ENCODE assay signal across 8 mouse cellular contexts in the genomic region with DNA sequence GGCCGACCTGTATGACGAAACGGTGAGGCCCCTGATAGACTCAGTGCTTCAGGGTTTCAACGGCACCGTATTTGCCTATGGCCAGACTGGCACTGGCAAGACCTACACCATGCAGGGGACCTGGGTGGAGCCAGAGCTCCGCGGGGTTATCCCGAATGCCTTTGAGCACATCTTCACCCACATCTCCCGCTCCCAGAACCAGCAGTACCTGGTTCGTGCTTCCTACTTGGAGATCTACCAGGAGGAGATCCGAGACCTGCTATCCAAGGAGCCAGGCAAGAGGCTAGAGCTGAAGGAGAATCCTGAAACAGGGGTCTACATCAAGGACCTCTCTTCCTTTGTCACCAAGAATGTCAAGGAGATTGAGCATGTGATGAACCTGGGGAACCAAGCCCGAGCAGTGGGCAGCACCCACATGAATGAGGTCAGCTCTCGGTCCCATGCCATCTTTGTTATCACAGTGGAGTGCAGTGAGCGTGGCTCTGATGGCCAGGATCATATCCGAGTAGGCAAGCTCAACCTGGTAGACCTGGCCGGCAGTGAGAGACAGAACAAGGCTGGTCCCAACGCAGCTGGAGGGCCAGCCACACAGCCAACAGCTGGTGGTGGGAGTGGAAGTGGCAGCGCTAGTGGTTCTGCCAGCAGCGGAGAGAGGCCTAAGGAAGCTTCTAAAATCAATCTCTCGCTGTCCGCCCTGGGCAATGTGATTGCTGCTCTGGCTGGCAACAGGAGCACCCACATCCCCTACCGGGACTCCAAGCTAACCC. TPM values are rescaled to one million over a fixed set of nuclear protein-coding genes. Genes with fewer than 3 reads are reported as not detected.
DNase-seq lines count a peak whose midpoint lies in the region; ATAC-seq and TF ChIP-seq lines count a peak whose summit lies in the region.

No protein-coding gene starts in this region.

- peak; percentile 57 for DNase-seq in cerebellum, adult 11-12 months
- no peak for DNase-seq in cerebellum, postnatal 4 days (ENCODE audit: low spot score in 2 of 2)
- no peak for DNase-seq in lung, postnatal 14 days
- no peak for DNase-seq in urinary bladder, postnatal 4 days (ENCODE audit: low spot score in 2 of 2)

- peak overlapping the region; percentile 68 for H3K9ac ChIP-seq in lung, embryonic 15.5 days
- peak overlapping the region; percentile 83 for H3K9ac ChIP-seq in limb, embryonic 12.5 days (replicated peaks)

- 61% methylated on average over 22 of the region's 22 CpGs for WGBS in lung, embryonic 15.5 days
- 64% methylated on average over 22 of the region's 22 CpGs for WGBS in limb, embryonic 12.5 days
- 72% methylated on average over 22 of the region's 22 CpGs for WGBS in small intestine, adult 2 months

- peaks cover 9% of the 10 kb centered on the region; the same call in 1 of the 2 replicates for H3K36me3 ChIP-seq in lung, embryonic 15.5 days
- peaks cover 25% of the 10 kb centered on the region for H3K36me3 ChIP-seq in limb, embryonic 12.5 days
- no peaks in the 10 kb centered on the region for H3K36me3 ChIP-seq in small intestine, adult 2 months (ENCODE audit: control insufficient read depth, insufficient read depth, low read length)

- H3K27me3 ChIP-seq in lung, embryonic 15.5 days, result no peaks in the 10 kb centered on the region
- H3K27me3 ChIP-seq in limb, embryonic 12.5 days, result no peaks in the 10 kb centered on the region
- peaks cover 6% of the 10 kb centered on the region; the same call in 1 of the 2 replicates for H3K27me3 ChIP-seq in small intestine, adult 2 months (ENCODE audit: control insufficient read depth, insufficient read depth, low read length)

- TF ChIP-seq CTCF in small intestine, adult 2 months (IDR thresholded peaks at IDR 0.05; ENCODE audit: extremely low read depth, insufficient read length, insufficient replicate concordance, low read depth, low read length), result no peak

- H3K4me1 ChIP-seq in lung, embryonic 15.5 days, result peaks cover 47% of the 10 kb centered on the region
- H3K4me1 ChIP-seq in limb, embryonic 12.5 days (replicated peaks), result peaks cover 32% of the 10 kb centered on the region
- H3K4me1 ChIP-seq in small intestine, adult 2 months (ENCODE audit: control insufficient read depth, insufficient read depth, insufficient read length, low read length), result peaks cover 6% of the 10 kb centered on the region

- H3K4me2 ChIP-seq in lung, embryonic 15.5 days, result peak overlapping the region; percentile 94
- H3K4me2 ChIP-seq in limb, embryonic 12.5 days, result peak overlapping the region; percentile 84

- H3K27ac ChIP-seq in lung, embryonic 15.5 days, result no peak overlapping the region
- H3K27ac ChIP-seq in limb, embryonic 12.5 days, result no peak overlapping the region
- no peak overlapping the region for H3K27ac ChIP-seq in small intestine, adult 2 months (ENCODE audit: insufficient read depth, low read depth, low read length)

- H3K9me3 ChIP-seq in lung, embryonic 15.5 days, result no peaks in the 10 kb centered on the region
- 0 out of 2 replicates have a peak, but pooled peaks cover 12% of the 10 kb centered on the region for H3K9me3 ChIP-seq in limb, embryonic 12.5 days

- 0 out of 2 replicates have a peak, but pooled peaks have one; percentile 6 for ATAC-seq in lung, embryonic 15.5 days (ENCODE audit: borderline replicate concordance, extremely low read depth, low FRiP score, low TSS enrichment)
- no peak for ATAC-seq in limb, embryonic 12.5 days (ENCODE audit: insufficient number of reproducible peaks, insufficient read depth, low FRiP score, low TSS enrichment, low read depth)
- no peak for ATAC-seq in CD4-positive, CD25-positive, alpha-beta regulatory T cell, adult 4 months

- no peak for TF ChIP-seq POLR2A in small intestine, adult 2 months (IDR thresholded peaks at IDR 0.05; ENCODE audit: low read depth, low read length)

- H3K4me3 ChIP-seq in lung, embryonic 15.5 days, result peak overlapping the region; percentile 77
- peak overlapping the region; percentile 57 for H3K4me3 ChIP-seq in limb, embryonic 12.5 days (replicated peaks)
- peak overlapping the region; percentile 86; the same call in 1 of the 2 replicates for H3K4me3 ChIP-seq in small intestine, adult 2 months (ENCODE audit: low read depth, low read length)

RNA-seq across cellular contexts. Expression of a gene that starts 1.4 kb away (rescaled TPM):
- polyA plus RNA-seq in lung, embryonic 15.5 days (2015; fragmentation: Nextera tagmentation; extraction: Ambion mirVana), result 11.8 and 12.0 TPM in 2 replicates
- 19.3 and 21.6 TPM in 2 replicates for polyA plus RNA-seq in limb, embryonic 12.5 days (2016; fragmentation: Nextera tagmentation; extraction: Ambion mirVana)
- 1.5 and 2.1 TPM in 2 replicates for polyA plus RNA-seq in small intestine, adult 2 months (2012; rRNA removed)
- 1 to 10 TPM; 2.6 to 3.3 TPM for polyA plus RNA-seq in CD4-positive, CD25-positive, alpha-beta regulatory T cell, adult 4 months (2017; shearing (Covaris generic))

RNA-seq across cellular contexts. Expression of a gene that starts 56.6 kb away (rescaled TPM):
- polyA plus RNA-seq in lung, embryonic 15.5 days (2015; fragmentation: Nextera tagmentation; extraction: Ambion mirVana), result 75.7 and 81.3 TPM in 2 replicates
- polyA plus RNA-seq in limb, embryonic 12.5 days (2016; fragmentation: Nextera tagmentation; extraction: Ambion mirVana), result 95.7 and 103 TPM in 2 replicates
- polyA plus RNA-seq in small intestine, adult 2 months (2012; rRNA removed), result 10.5 and 21.4 TPM in 2 replicates
- 10 to 100 TPM; 43.1 to 54.8 TPM for polyA plus RNA-seq in CD4-positive, CD25-positive, alpha-beta regulatory T cell, adult 4 months (2017; shearing (Covaris generic))
